Mouse (Mus musculus): ENCODE measurements around the gene Btg4.

- TF ChIP-seq CTCF (IDR thresholded peaks at IDR 0.05; ENCODE audit: low read depth) (no peak), EP300 (IDR thresholded peaks at IDR 0.05; ENCODE audit: low read depth) (no peak)
Observed at GRCm38 (mm10) chr9:51167954-51168353, 107.3 kb downstream of the Btg4 start.

Measured in heart, postnatal 0 days (tissue).